Mouse (Mus musculus) gastrocnemius, adult 2 months (tissue): ENCODE data around the gene Rilpl1. TPM values are rescaled to one million over a fixed set of nuclear protein-coding genes. Genes with fewer than 3 reads are reported as not detected.

ENCODE experiments used
- DNase-seq: peaks from one replicate; pipeline ENCODE4 v3.0.0; 2022
- H3K27ac ChIP-seq: fragments of 200-600 bp; 2 replicates; pipeline ENCODE4 v1.8.1; 2022; ENCODE audit warnings: mild to moderate bottlenecking
- H3K4me3 ChIP-seq: fragments of 200-600 bp; 2 replicates; pipeline ENCODE4 v1.8.1; 2022; ENCODE audit warnings: mild to moderate bottlenecking, moderate library complexity
- CTCF ChIP-seq: fragments of 200-600 bp; IDR thresholded peaks from 2 replicates; pipeline ENCODE4 v1.8.1; 2022; ENCODE audit warnings: antibody characterized with exemption, mild to moderate bottlenecking, moderate library complexity
- intact Hi-C: fragments of 180-260 bp; cut with DNase I; formaldehyde crosslinking; loops from one replicate; pipeline ENCODE4 v1.15.1; 2025
- total RNA-seq, 2 experiments: library from RNA; stranded (reverse); gene quantifications; 2 replicates each; pipeline ENCODE4 v1.2.3; 2021

Gene Rilpl1
- total RNA-seq, 2 experiments from 2014 or later, result 243 to 286 TPM

GRCm38 (mm10) chr5:124453339-124454081 lies 77.7 kb downstream of the Rilpl1 start:
- peak overlapping the region; percentile 42 for H3K4me3 ChIP-seq
- DNase-seq, result peak; percentile 42
- intact Hi-C loops, result no loop called here

GRCm38 (mm10) chr5:124452494-124453228 lies 78.5 kb downstream of the Rilpl1 start:
- Histone ChIP-seq H3K4me3 (peak overlapping the region; percentile 42), H3K27ac (peak overlapping the region; percentile 71)
- intact Hi-C loops, result no loop called here
- DNase-seq, result no peak
- no peak for TF ChIP-seq CTCF

More at GRCm38 (mm10) chr5:124453339-124454081, 77.7 kb downstream of the Rilpl1 start:
- TF ChIP-seq CTCF, result no peak
- peak overlapping the region; percentile 71 for H3K27ac ChIP-seq

- intact Hi-C loops, result no loop called here
- H3K4me3 ChIP-seq, result peak overlapping the region; percentile 92
- H3K27ac ChIP-seq, result peak overlapping the region; percentile 50
- TF ChIP-seq CTCF, result no peak
- DNase-seq, result no peak
Observed at GRCm38 (mm10) chr5:124450641-124451340, 80.4 kb downstream of the Rilpl1 start.

GRCm38 (mm10) chr5:124450051-124450450 lies 81.1 kb downstream of the Rilpl1 start:
- intact Hi-C loops, result no loop called here
- peak overlapping the region; percentile 50 for H3K27ac ChIP-seq
- no peak for DNase-seq
- TF ChIP-seq CTCF, result no peak
- peak overlapping the region; percentile 92 for H3K4me3 ChIP-seq

GRCm38 (mm10) chr5:124449494-124449893 lies 81.7 kb downstream of the Rilpl1 start:
- no peak for TF ChIP-seq CTCF
- peak overlapping the region; percentile 50 for H3K27ac ChIP-seq
- no peak for DNase-seq
- peak overlapping the region; percentile 92 for H3K4me3 ChIP-seq
- intact Hi-C loops, result loop anchor here (2.0 kb wide), 1 partner anchor 25 kb away; no protein-coding TSS in a partner anchor

- H3K4me3 ChIP-seq, result peak overlapping the region; percentile 92
- peak overlapping the region; percentile 93 for H3K27ac ChIP-seq
- peak; percentile 86 for DNase-seq
- TF ChIP-seq CTCF, result no peak
- intact Hi-C loops, result no loop called here
Observed at GRCm38 (mm10) chr5:124446301-124446881, 84.8 kb downstream of the Rilpl1 start.

GRCm38 (mm10) chr5:124445621-124446293 lies 85.4 kb downstream of the Rilpl1 start:
- H3K4me3 ChIP-seq, result peak overlapping the region; percentile 92
- peak; percentile 74 for DNase-seq
- intact Hi-C loops, result no loop called here
- TF ChIP-seq CTCF, result no peak
- H3K27ac ChIP-seq, result peak overlapping the region; percentile 93

- DNase-seq, result peak; percentile 92
- intact Hi-C loops, result no loop called here
- Histone ChIP-seq H3K27ac (peak overlapping the region; percentile 97), H3K4me3 (peak overlapping the region; percentile 92)
- no peak for TF ChIP-seq CTCF
Observed at GRCm38 (mm10) chr5:124444661-124445561, 86.3 kb downstream of the Rilpl1 start.

- DNase-seq, result no peak
- Histone ChIP-seq H3K4me3 (peak overlapping the region; percentile 92), H3K27ac (peak overlapping the region; percentile 97)
- intact Hi-C loops, result no loop called here
- TF ChIP-seq CTCF, result no peak
Observed at GRCm38 (mm10) chr5:124444208-124444607, 87.0 kb downstream of the Rilpl1 start.

Other genes starting within 250 kb of the Rilpl1 start
- 1 to 10 TPM; 2.7 to 3.4 TPM for gene Mphosph9, start 203.4 kb downstream of the Rilpl1 start, total RNA-seq
- gene 2810006K23Rik, start 203.3 kb downstream of the Rilpl1 start, total RNA-seq, result 1 to 10 TPM; 6.2 to 8.7 TPM
- gene Cdk2ap1, start 168.3 kb downstream of the Rilpl1 start, total RNA-seq, result 100 to 1,000 TPM; 140 to 141 TPM
- gene Sbno1, start 105.4 kb downstream of the Rilpl1 start, total RNA-seq, result 10 to 100 TPM; 43.2 to 49.2 TPM
- 100 to 1,000 TPM; 178 to 229 TPM for gene Kmt5a, start 91.5 kb downstream of the Rilpl1 start, total RNA-seq
- gene Rilpl2, start 53.0 kb downstream of the Rilpl1 start, total RNA-seq, result 1 to 10 TPM; 4.6 to 4.7 TPM
- gene Snrnp35, start 48.3 kb downstream of the Rilpl1 start, total RNA-seq, result 10 to 100 TPM; 27.7 to 33.1 TPM
- gene Tmed2, start 9.3 kb upstream of the Rilpl1 start, total RNA-seq, result 100 to 1,000 TPM; 144 to 170 TPM
- 1 to 10 TPM; 4.5 to 4.8 TPM for gene Ddx55, start 21.5 kb upstream of the Rilpl1 start, total RNA-seq
- gene Eif2b1, start 47.7 kb upstream of the Rilpl1 start, total RNA-seq, result 10 to 100 TPM; 36.7 to 38.5 TPM
- 10 to 100 TPM; 15.4 to 16.3 TPM for gene Gtf2h3, start 47.7 kb upstream of the Rilpl1 start, total RNA-seq
- gene Atp6v0a2, start 97.2 kb upstream of the Rilpl1 start, total RNA-seq, result 10 to 100 TPM; 27.7 to 34.3 TPM
- under 1 TPM; 0.03 to 0.22 TPM for gene Dnah10, start 193.7 kb upstream of the Rilpl1 start, total RNA-seq